Mouse (Mus musculus) stomach, embryonic 15.5 days (tissue): Measurements from ENCODE around the gene Colgalt1. TPM values are rescaled to one million over a fixed set of nuclear protein-coding genes. Genes with fewer than 3 reads are reported as not detected.

Experiments
- ATAC-seq: fragments of 200-750 bp; cut with Nextera tagmentation; 2 replicates; pipeline ENCODE4 v1.8.0; 2017; ENCODE audit warnings: low read depth, moderate number of reproducible peaks, moderate TSS enrichment; ENCODE audit not compliant: insufficient read depth, low FRiP score
- H3K27ac ChIP-seq: fragments of 300-500 bp; sonication (generic); 2 replicates; pipeline ENCODE4 v1.5.1; 2015; ENCODE audit warnings: mild to moderate bottlenecking, inconsistent platforms
- H3K27me3 ChIP-seq: fragments of 300-500 bp; sonication (generic); replicated peaks from 2 replicates; pipeline ENCODE4 v1.6.1; 2015; ENCODE audit warnings: inconsistent platforms
- H3K36me3 ChIP-seq: fragments of 300-500 bp; sonication (generic); 2 replicates; pipeline ENCODE4 v1.6.1; 2015; ENCODE audit warnings: inconsistent platforms
- H3K4me1 ChIP-seq: fragments of 300-500 bp; sonication (generic); 2 replicates; pipeline ENCODE4 v1.6.1; 2015; ENCODE audit warnings: inconsistent platforms
- H3K4me2 ChIP-seq: fragments of 300-500 bp; sonication (generic); 2 replicates; pipeline ENCODE4 v1.6.1; 2015; ENCODE audit warnings: mild to moderate bottlenecking, inconsistent platforms
- H3K4me3 ChIP-seq: fragments of 300-500 bp; sonication (generic); replicated peaks from 2 replicates; pipeline ENCODE4 v1.5.1; 2015; ENCODE audit warnings: inconsistent platforms
- H3K9ac ChIP-seq: fragments of 300-500 bp; sonication (generic); 2 replicates; pipeline ENCODE4 v1.6.1; 2015; ENCODE audit warnings: inconsistent platforms
- H3K9me3 ChIP-seq: fragments of 300-500 bp; sonication (generic); 2 replicates; pipeline ENCODE4 v1.6.1; 2016; ENCODE audit warnings: inconsistent platforms
- WGBS: fragments of 180-500 bp; shearing (Covaris S2); methylation state at CpG from one replicate; pipeline ENCODE4 v1.1.7; 2015; 5-methylcytosine and 5-hydroxymethylcytosine counted together
- polyA plus RNA-seq: library from polyadenylated mRNA; unstranded; fragments of >200 nt; fragmentation: Nextera tagmentation; extraction: Ambion mirVana; gene quantifications from 2 replicates; pipeline ENCODE4 v1.2.1, GENCODE M21; 2015

Colgalt1 gene
- polyA plus RNA-seq, 1 experiment from 2014 or later = 75.1 TPM

DNA sequence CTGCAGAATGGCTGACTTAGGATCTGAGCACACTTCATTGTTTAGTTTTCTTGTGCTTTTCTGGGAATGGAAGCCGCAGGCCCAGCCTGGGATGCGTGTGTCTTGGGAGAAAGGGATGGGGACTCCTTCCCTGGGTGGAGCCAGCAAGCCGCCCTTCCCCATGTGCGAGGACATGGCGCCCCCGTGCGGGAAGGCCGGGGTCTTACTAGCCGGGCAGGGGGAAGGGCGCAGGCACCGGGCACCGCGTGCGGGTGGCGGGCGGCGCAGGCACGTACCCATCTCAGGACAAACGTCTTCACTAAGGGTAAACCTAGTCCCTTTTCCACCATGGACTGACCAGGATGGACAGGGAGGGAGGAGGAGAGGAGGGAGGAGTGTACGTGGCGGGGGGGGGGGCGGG is 22.4 kb downstream of the Colgalt1 start:
- WGBS = 16% methylated on average over 19 of the region's 22 CpGs
- peak overlapping the region; percentile 32; the same call in 1 of the 2 replicates for H3K4me2 ChIP-seq

DNA sequence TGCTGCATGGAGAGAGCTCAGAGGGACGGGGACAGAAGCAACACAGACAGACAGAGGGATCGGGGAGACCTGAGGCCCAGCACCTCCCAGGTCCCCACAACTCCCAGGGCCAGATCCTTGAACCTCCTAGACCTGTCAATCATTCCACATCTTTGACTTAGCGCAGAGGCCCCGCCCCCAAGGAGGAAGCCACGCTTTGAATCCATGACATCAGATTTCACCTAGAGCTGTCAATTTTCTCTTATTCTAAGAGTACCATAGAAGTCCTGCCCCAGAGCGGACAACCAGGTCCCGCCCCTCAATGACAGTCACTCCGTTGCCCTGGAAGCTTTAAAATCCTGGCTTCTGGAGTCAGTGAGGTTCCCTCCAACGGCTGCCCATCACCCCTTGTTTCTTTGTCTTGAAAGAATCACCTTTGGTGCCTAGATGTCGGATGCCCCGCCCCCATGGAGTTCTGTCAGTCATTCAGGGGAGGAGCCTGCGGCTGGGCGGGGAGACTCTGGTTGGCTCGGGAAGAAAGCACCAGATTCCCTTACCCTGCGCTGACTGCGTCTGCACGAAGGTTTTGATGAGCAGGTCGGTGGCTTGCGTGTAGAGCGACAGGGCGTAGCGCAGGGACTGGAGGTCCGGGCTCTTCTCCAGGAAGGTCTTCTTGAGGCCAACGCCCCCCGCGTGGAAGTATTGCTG is 23.3 kb downstream of the Colgalt1 start:
- peaks cover 20% of the 10 kb centered on the region for H3K4me1 ChIP-seq
- H3K9ac ChIP-seq = no peak overlapping the region
- no peak overlapping the region for H3K27ac ChIP-seq
- WGBS = 4% methylated on average over 26 of the region's 26 CpGs
- peak overlapping the region; percentile 44 for H3K4me2 ChIP-seq
- peak overlapping the region; percentile 13 for H3K4me3 ChIP-seq
- peaks cover 25% of the 10 kb centered on the region for H3K27me3 ChIP-seq
- no peak for ATAC-seq
- no peaks in the 10 kb centered on the region for H3K9me3 ChIP-seq
- H3K36me3 ChIP-seq = no peaks in the 10 kb centered on the region

More for the DNA sequence above, 22.4 kb downstream of the Colgalt1 start:
- Histone ChIP-seq H3K9me3 (no peaks in the 10 kb centered on the region), H3K27ac (no peak overlapping the region), H3K4me1 (peaks cover 30% of the 10 kb centered on the region), H3K36me3 (no peaks in the 10 kb centered on the region), H3K4me3 (no peak overlapping the region), H3K9ac (no peak overlapping the region), H3K27me3 (peaks cover 25% of the 10 kb centered on the region)
- ATAC-seq = no peak

DNA sequence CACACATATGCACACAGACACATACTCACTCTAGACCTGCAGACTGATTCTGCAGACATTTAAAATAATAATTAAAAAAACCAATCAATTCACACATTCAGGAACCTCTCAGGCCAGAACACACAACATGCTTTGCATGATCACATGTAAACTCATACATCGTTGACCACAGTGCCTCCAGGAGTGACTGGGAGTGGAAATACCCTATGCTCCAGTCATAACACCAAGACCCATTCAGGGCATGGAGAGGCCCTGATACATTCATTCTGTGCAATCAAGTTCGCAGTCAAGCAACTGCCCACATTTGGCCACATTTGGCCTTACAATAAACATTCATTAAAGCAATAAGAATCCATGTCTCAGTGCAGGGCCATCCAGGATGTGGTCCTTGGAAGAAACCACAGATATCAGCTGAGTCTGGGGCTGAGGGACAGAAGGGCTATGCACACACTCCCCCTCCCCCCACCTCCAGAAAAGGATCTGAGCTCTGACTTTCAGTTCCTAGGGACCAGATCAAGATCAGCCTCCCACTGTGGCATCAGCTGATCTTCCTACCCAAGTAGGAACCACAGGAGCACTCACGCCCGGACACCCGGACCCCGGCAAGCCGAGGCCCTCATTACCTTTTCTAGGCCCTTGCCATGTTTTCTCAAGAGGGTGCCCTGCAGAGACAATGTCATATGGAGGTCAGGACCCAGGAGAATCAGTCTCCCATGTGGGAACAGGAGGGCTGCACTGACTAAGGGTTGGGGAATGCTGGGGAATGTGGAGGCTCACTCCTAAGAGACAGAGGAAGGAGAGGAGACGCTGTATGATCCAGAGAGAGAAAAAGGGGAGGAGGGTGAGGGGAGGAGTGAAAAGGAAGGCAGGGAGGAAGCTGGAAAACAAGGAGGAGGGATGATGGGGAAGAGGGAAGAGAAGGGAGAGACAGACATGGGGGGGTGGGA is 26.6 kb downstream of the Colgalt1 start:
- 67% methylated on average over 8 of the region's 8 CpGs for WGBS

GRCm38 (mm10) chr8:71638321-71638720 is 27.5 kb downstream of the Colgalt1 start:
- no peak overlapping the region for H3K4me3 ChIP-seq
- H3K36me3 ChIP-seq = no peaks in the 10 kb centered on the region
- ATAC-seq = no peak
- 68% methylated on average over 6 of the region's 6 CpGs for WGBS
- no peaks in the 10 kb centered on the region for H3K9me3 ChIP-seq
- H3K4me2 ChIP-seq = no peak overlapping the region
- H3K27me3 ChIP-seq = peaks cover 15% of the 10 kb centered on the region
- H3K9ac ChIP-seq = no peak overlapping the region
- 0 out of 2 replicates have a peak, but pooled peaks cover 9% of the 10 kb centered on the region for H3K4me1 ChIP-seq
- no peak overlapping the region for H3K27ac ChIP-seq

More for the DNA sequence above, 26.6 kb downstream of the Colgalt1 start:
- Histone ChIP-seq H3K4me2 (no peak overlapping the region), H3K9ac (no peak overlapping the region), H3K4me3 (no peak overlapping the region), H3K4me1 (0 out of 2 replicates have a peak, but pooled peaks cover 9% of the 10 kb centered on the region), H3K36me3 (no peaks in the 10 kb centered on the region), H3K27me3 (peaks cover 15% of the 10 kb centered on the region), H3K27ac (no peak overlapping the region), H3K9me3 (no peaks in the 10 kb centered on the region)
- ATAC-seq = no peak

DNA sequence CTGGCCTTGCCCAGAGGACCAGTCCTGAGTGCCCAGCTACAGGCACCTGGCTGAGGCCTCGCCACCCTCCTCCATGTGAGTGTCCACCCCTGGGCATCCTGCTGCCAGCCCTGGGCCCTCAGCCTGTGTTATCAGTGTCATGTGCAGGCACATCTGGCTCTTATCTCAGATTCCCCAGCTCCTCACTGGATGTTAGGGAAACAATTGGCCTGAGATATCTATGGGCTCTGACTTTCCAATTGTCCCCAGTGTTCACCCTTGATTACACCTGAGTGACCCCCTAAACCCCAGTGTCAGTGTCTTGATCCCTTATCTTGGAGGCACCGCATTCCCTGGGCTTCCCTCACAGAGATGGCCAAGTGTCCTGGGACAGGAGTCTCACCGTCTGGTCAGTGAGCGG is 28.5 kb downstream of the Colgalt1 start:
- no peaks in the 10 kb centered on the region for H3K9me3 ChIP-seq
- H3K4me1 ChIP-seq = 0 out of 2 replicates have a peak, but pooled peaks cover 3% of the 10 kb centered on the region
- no peak overlapping the region for H3K9ac ChIP-seq
- H3K27me3 ChIP-seq = 0 out of 2 replicates have a peak, but pooled peaks cover 7% of the 10 kb centered on the region
- no peaks in the 10 kb centered on the region for H3K36me3 ChIP-seq
- no peak overlapping the region for H3K4me2 ChIP-seq
- ATAC-seq = no peak
- H3K4me3 ChIP-seq = no peak overlapping the region
- H3K27ac ChIP-seq = no peak overlapping the region
- 89% methylated on average over 4 of the region's 4 CpGs for WGBS

- Histone ChIP-seq H3K9ac (no peak overlapping the region), H3K4me1 (no peaks in the 10 kb centered on the region), H3K4me2 (no peak overlapping the region), H3K27ac (no peak overlapping the region), H3K9me3 (no peaks in the 10 kb centered on the region), H3K4me3 (no peak overlapping the region), H3K27me3 (no peaks in the 10 kb centered on the region), H3K36me3 (no peaks in the 10 kb centered on the region)
- ATAC-seq = no peak
- 77% methylated on average over 9 of the region's 9 CpGs for WGBS
These were observed 34.7 kb downstream of the Colgalt1 start for GRCm38 (mm10) chr8:71645510-71645909.

DNA sequence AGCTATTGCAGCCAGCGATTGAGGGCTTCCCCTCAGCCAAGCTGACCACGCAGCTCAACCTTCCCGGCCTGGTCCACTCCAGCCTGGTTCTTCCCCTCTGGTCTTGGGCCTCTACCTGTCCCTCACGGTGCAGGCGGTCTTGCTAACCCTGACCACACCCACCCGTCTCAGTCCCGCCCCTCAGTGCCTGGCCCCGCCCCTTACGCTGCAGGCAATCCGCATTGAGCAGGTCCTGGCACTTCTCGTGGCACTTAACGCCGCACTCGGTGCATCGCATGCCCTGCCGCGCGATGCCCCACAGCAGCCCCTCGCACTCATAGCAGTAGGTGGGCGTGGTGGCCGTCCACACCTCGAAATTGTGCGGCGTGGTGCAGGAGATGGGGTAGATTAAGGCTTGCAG is 43.8 kb downstream of the Colgalt1 start:
- Histone ChIP-seq H3K4me3 (0 out of 2 replicates have a peak overlapping the region, but pooled peaks have one; percentile 4), H3K9ac (no peak overlapping the region)
- peak; percentile 29; the same call in 1 of the 2 replicates for ATAC-seq

DNA sequence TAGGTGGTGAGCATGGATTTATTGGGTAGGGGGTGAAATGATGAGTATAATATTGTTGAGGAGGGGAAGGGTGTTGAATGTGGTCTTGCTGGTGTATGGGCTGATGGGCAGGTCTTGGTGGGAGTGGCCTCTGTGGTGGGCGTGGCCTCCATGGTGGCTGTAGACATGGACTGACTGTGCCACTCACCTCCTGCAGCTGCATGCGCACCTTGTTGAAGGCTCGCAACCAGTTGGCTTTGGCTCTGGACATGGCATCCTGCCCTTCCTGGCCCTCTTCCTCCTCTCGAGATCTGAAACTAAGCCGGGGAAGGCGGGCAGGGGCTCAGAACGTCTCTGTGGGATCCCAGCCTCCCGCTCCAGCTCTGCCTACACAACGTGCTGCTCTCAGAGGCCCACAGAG is 47.0 kb downstream of the Colgalt1 start:
- H3K4me2 ChIP-seq = no peak overlapping the region
- ATAC-seq = no peak
- no peaks in the 10 kb centered on the region for H3K36me3 ChIP-seq
- no peak overlapping the region for H3K27ac ChIP-seq
- peaks cover 12% of the 10 kb centered on the region; the same call in 1 of the 2 replicates for H3K4me1 ChIP-seq
- H3K27me3 ChIP-seq = peaks cover 65% of the 10 kb centered on the region
- no peak overlapping the region for H3K9ac ChIP-seq
- 27% methylated on average over 8 of the region's 9 CpGs for WGBS
- H3K4me3 ChIP-seq = no peak overlapping the region
- H3K9me3 ChIP-seq = no peaks in the 10 kb centered on the region

More for the DNA sequence above, 43.8 kb downstream of the Colgalt1 start:
- Histone ChIP-seq H3K27ac (no peak overlapping the region), H3K9me3 (no peaks in the 10 kb centered on the region), H3K27me3 (peaks cover 56% of the 10 kb centered on the region), H3K4me2 (peak overlapping the region; percentile 46), H3K36me3 (no peaks in the 10 kb centered on the region), H3K4me1 (peaks cover 12% of the 10 kb centered on the region; the same call in 1 of the 2 replicates)
- WGBS = under 1% methylated on average over 24 of the region's 24 CpGs

DNA sequence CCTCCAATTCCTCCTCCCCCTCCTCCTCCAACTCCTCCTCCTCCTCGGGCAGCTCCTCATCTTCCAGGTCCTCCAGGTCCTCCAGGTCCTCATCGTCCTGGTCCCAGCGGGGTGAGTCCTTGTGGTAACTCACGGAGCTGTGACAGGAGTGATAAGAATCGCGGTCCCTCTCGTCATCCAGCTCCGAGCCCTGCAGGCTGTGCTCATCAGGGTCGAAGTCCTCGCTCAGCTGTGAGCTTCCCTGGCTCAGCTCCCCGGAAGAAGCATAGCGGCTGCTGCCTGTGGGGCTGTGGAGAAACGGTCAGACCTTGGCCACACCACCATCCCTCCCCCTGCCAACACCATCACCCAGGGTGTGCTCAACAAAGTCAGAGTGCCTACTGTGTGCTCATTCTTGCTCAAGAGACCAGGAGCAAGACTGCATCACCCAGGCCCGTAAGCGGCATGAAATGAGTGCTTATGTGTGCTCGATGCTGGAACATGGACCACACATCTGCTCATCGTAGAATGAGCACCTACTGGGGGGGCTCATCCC is 47.8 kb downstream of the Colgalt1 start:
- H3K4me1 ChIP-seq = peaks cover 12% of the 10 kb centered on the region; the same call in 1 of the 2 replicates
- ATAC-seq = no peak
- no peak overlapping the region for H3K9ac ChIP-seq
- no peak overlapping the region for H3K27ac ChIP-seq
- WGBS = 27% methylated on average over 17 of the region's 17 CpGs
- no peaks in the 10 kb centered on the region for H3K36me3 ChIP-seq
- peaks cover 64% of the 10 kb centered on the region for H3K27me3 ChIP-seq
- H3K4me3 ChIP-seq = no peak overlapping the region
- no peaks in the 10 kb centered on the region for H3K9me3 ChIP-seq
- H3K4me2 ChIP-seq = no peak overlapping the region

DNA sequence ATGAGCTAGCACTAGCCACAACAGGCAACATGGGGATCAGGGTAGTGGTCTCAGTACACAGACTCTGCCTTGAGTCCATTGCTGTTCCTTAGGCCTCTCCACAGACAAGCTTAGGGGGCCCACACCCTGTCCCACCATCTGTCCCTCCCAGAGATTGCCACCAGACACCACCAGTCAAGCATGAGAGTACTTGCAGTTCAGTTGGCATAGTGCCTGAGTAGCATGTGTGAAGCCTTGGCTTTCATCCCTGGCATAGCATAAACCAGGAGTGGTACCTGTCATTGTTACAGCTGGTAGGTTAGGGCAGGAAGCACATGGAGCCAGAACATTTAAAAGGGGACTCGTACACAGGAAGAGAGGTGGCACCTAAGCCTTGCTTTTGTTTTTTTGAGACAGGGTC is 49.0 kb downstream of the Colgalt1 start:
- H3K4me3 ChIP-seq = no peak overlapping the region
- no peak for ATAC-seq
- no peak overlapping the region for H3K9ac ChIP-seq
- peaks cover 8% of the 10 kb centered on the region; the same call in 1 of the 2 replicates for H3K4me1 ChIP-seq
- no peak overlapping the region for H3K27ac ChIP-seq
- peaks cover 52% of the 10 kb centered on the region for H3K27me3 ChIP-seq
- H3K4me2 ChIP-seq = no peak overlapping the region
- H3K36me3 ChIP-seq = no peaks in the 10 kb centered on the region
- WGBS = 63% methylated on average over 1 of the region's 1 CpGs
- H3K9me3 ChIP-seq = no peaks in the 10 kb centered on the region

DNA sequence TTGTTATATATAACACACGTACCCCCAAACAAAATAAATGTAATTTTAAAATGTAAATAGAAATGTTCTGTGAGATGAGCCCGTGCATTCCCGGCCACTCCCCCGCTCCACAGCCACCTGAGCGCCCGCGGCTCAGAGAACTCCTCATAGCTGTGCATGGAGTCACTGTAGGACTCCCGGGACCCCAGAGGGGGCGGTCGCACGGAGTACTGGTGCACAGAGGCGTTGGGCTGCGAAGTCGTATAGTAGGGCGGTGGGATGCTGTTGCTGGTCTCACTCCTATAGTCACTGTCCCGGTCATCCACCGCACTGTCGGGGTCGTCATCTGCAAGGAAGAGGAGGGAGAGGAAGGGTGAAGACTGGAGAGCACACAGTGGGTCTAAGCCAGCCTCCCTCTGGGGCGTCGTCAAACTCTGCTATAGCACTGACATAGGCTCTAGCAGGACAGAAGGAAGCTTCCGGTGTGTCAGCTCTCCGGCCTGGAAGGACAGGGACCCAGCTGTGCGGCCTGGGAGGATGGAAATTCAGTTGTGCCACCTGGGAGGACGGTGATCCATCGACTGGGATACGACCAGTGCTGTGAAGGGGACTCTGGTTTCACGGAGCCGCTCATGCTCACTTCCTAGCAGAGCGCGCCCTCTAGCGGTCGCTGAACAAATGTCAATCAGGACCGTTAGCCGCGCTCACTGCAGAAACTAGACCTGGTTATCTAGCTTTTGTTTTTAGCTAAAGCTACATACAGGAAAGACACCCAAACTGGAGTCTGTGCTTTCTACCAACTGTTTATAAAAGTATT is 49.7 kb downstream of the Colgalt1 start:
- peaks cover 45% of the 10 kb centered on the region for H3K27me3 ChIP-seq
- no peak overlapping the region for H3K4me3 ChIP-seq
- WGBS = 7% methylated on average over 36 of the region's 36 CpGs
- no peak overlapping the region for H3K27ac ChIP-seq
- H3K36me3 ChIP-seq = no peaks in the 10 kb centered on the region
- peak overlapping the region; percentile 19; the same call in 1 of the 2 replicates for H3K4me2 ChIP-seq
- 0 out of 2 replicates have a peak, but pooled peaks cover 4% of the 10 kb centered on the region for H3K4me1 ChIP-seq
- H3K9ac ChIP-seq = no peak overlapping the region
- ATAC-seq = 0 out of 2 replicates have a peak, but pooled peaks have one; percentile 41
- no peaks in the 10 kb centered on the region for H3K9me3 ChIP-seq
